Mouse (Mus musculus) liver, adult (tissue): ENCODE data around the gene Kat2a.

ENCODE experiments used
- GATA4 ChIP-seq: IDR thresholded peaks from 2 replicates; pipeline ENCODE4 v1.6.1; 2014; ENCODE audit warnings: mild to moderate bottlenecking, low read length; ENCODE audit not compliant: insufficient replicate concordance

The Kat2a gene

GRCm38 (mm10) chr11:100711783-100712615, at the start of gene Kat2a:
Gene Kat2a (minus strand): TSS chr11:100712465.
- no peak for TF ChIP-seq GATA4

GRCm38 (mm10) chr11:100761547-100762045, 49.3 kb upstream of the Kat2a start:
- TF ChIP-seq GATA4 = no peak

GRCm38 (mm10) chr11:100759611-100760233, 47.5 kb upstream of the Kat2a start, which contains the start of gene Kcnh4:
Gene Kcnh4 (minus strand): TSS chr11:100759942.
- TF ChIP-seq GATA4 = no peak

GRCm38 (mm10) chr11:100758707-100759610, 46.7 kb upstream of the Kat2a start:
- no peak for TF ChIP-seq GATA4

GRCm38 (mm10) chr11:100757566-100757965, 45.3 kb upstream of the Kat2a start:
- TF ChIP-seq GATA4 = no peak

- TF ChIP-seq GATA4 = no peak
Observed at GRCm38 (mm10) chr11:100756476-100756875, 44.2 kb upstream of the Kat2a start.

GRCm38 (mm10) chr11:100754693-100755057, 42.4 kb upstream of the Kat2a start:
- no peak for TF ChIP-seq GATA4

- TF ChIP-seq GATA4 = no peak
Observed at GRCm38 (mm10) chr11:100754021-100754692, 41.9 kb upstream of the Kat2a start.

- TF ChIP-seq GATA4 = no peak
Observed at GRCm38 (mm10) chr11:100752294-100752693, 40.0 kb upstream of the Kat2a start.

GRCm38 (mm10) chr11:100750127-100750526, 37.9 kb upstream of the Kat2a start:
- no peak for TF ChIP-seq GATA4

- TF ChIP-seq GATA4 = no peak
Observed at GRCm38 (mm10) chr11:100749469-100749868, 37.2 kb upstream of the Kat2a start.

GRCm38 (mm10) chr11:100748620-100749019, 36.4 kb upstream of the Kat2a start:
- no peak for TF ChIP-seq GATA4

GRCm38 (mm10) chr11:100747114-100747513, 34.8 kb upstream of the Kat2a start:
- no peak for TF ChIP-seq GATA4

- no peak for TF ChIP-seq GATA4
Observed at GRCm38 (mm10) chr11:100746546-100746945, 34.3 kb upstream of the Kat2a start.

- TF ChIP-seq GATA4 = no peak
Observed at GRCm38 (mm10) chr11:100745085-100745484, 32.8 kb upstream of the Kat2a start.

GRCm38 (mm10) chr11:100741348-100741747, 29.1 kb upstream of the Kat2a start:
- no peak for TF ChIP-seq GATA4
